Mouse (Mus musculus) cortical plate, adult 2 months (tissue): ENCODE results near the gene Ikzf3. TPM values are rescaled to one million over a fixed set of nuclear protein-coding genes. Genes with fewer than 3 reads are reported as not detected.

ENCODE experiments used
- H3K27ac ChIP-seq: fragments of 200-500 bp; 2 replicates; pipeline ENCODE4 v1.5.1; 2012; ENCODE audit warnings: low read length, control low read depth, inconsistent platforms; ENCODE audit not compliant: insufficient read depth
- H3K4me1 ChIP-seq: fragments of 200-500 bp; 2 replicates; pipeline ENCODE4 v1.6.1; 2011; ENCODE audit warnings: low read length; ENCODE audit not compliant: control insufficient read depth, insufficient read depth
- H3K4me3 ChIP-seq: fragments of 200-500 bp; 2 replicates; pipeline ENCODE4 v1.5.1; 2011; ENCODE audit warnings: mild to moderate bottlenecking, low read length, control low read depth; ENCODE audit not compliant: insufficient read depth
- CTCF ChIP-seq: fragments of 200-500 bp; IDR thresholded peaks from 2 replicates; pipeline ENCODE4 v1.5.1; 2011; ENCODE audit warnings: mild to moderate bottlenecking, control low read depth, low read length; ENCODE audit not compliant: insufficient read depth; ENCODE audit errors: extremely low read depth
- POLR2A ChIP-seq: fragments of 200-500 bp; IDR thresholded peaks from 2 replicates; pipeline ENCODE4 v1.6.1; 2011; ENCODE audit warnings: mild to moderate bottlenecking, low read length, control low read depth; ENCODE audit not compliant: insufficient read depth; ENCODE audit errors: extremely low read depth
- polyA plus RNA-seq: library from polyadenylated mRNA; depleted of rRNA; stranded (reverse); fragments of >200 nt; gene quantifications from 2 replicates; pipeline ENCODE4 v1.2.3, GENCODE M21; 2012

The Ikzf3 gene
- polyA plus RNA-seq, 1 experiment: 0.44 TPM

- Histone ChIP-seq H3K4me3 (no peak overlapping the region), H3K4me1 (no peaks in the 10 kb centered on the region), H3K27ac (no peak overlapping the region)
- TF ChIP-seq POLR2A (no peak), CTCF (no peak)
Observed at GRCm38 (mm10) chr11:98526824-98527461, 18.9 kb downstream of the Ikzf3 start.

- H3K4me1 ChIP-seq: no peaks in the 10 kb centered on the region
- TF ChIP-seq CTCF: no peak
- TF ChIP-seq POLR2A: no peak
- H3K4me3 ChIP-seq: no peak overlapping the region
- H3K27ac ChIP-seq: no peak overlapping the region
Observed at GRCm38 (mm10) chr11:98525140-98525539, 20.7 kb downstream of the Ikzf3 start.

GRCm38 (mm10) chr11:98520468-98520867 is 25.4 kb downstream of the Ikzf3 start:
- no peak overlapping the region for H3K27ac ChIP-seq
- no peak overlapping the region for H3K4me3 ChIP-seq
- H3K4me1 ChIP-seq: no peaks in the 10 kb centered on the region
- TF ChIP-seq CTCF (no peak), POLR2A (no peak)

GRCm38 (mm10) chr11:98513356-98513936 is 32.4 kb downstream of the Ikzf3 start:
- TF ChIP-seq CTCF (no peak), POLR2A (no peak)
- Histone ChIP-seq H3K27ac (no peak overlapping the region), H3K4me3 (no peak overlapping the region)

GRCm38 (mm10) chr11:98512881-98513280 is 33.0 kb downstream of the Ikzf3 start:
- H3K27ac ChIP-seq: no peak overlapping the region
- TF ChIP-seq CTCF (no peak), POLR2A (no peak)
- no peak overlapping the region for H3K4me3 ChIP-seq
- H3K4me1 ChIP-seq: no peaks in the 10 kb centered on the region

More at GRCm38 (mm10) chr11:98513356-98513936, 32.4 kb downstream of the Ikzf3 start:
- H3K4me1 ChIP-seq: no peaks in the 10 kb centered on the region

GRCm38 (mm10) chr11:98510125-98510524 is 35.7 kb downstream of the Ikzf3 start:
- no peaks in the 10 kb centered on the region for H3K4me1 ChIP-seq
- TF ChIP-seq POLR2A: no peak
- TF ChIP-seq CTCF: no peak
- H3K4me3 ChIP-seq: no peak overlapping the region
- H3K27ac ChIP-seq: no peak overlapping the region

GRCm38 (mm10) chr11:98509434-98509833 is 36.4 kb downstream of the Ikzf3 start:
- Histone ChIP-seq H3K4me3 (no peak overlapping the region), H3K27ac (no peak overlapping the region), H3K4me1 (no peaks in the 10 kb centered on the region)
- TF ChIP-seq CTCF (no peak), POLR2A (no peak)

GRCm38 (mm10) chr11:98504926-98505325 is 40.9 kb downstream of the Ikzf3 start:
- H3K27ac ChIP-seq: no peak overlapping the region
- no peaks in the 10 kb centered on the region for H3K4me1 ChIP-seq
- no peak for TF ChIP-seq CTCF
- TF ChIP-seq POLR2A: no peak
- H3K4me3 ChIP-seq: no peak overlapping the region

- no peaks in the 10 kb centered on the region for H3K4me1 ChIP-seq
- no peak overlapping the region for H3K4me3 ChIP-seq
- no peak for TF ChIP-seq POLR2A
- TF ChIP-seq CTCF: no peak
- no peak overlapping the region for H3K27ac ChIP-seq
Observed at GRCm38 (mm10) chr11:98497388-98498288, 48.2 kb downstream of the Ikzf3 start.
